Mouse (Mus musculus): ENCODE measurements around the gene Mitd1. TPM values are rescaled to one million over a fixed set of nuclear protein-coding genes. Genes with fewer than 3 reads are reported as not detected.

Gene Mitd1
- polyA plus RNA-seq, 1 experiment from 2014 or later = 12.3 TPM

DNA sequence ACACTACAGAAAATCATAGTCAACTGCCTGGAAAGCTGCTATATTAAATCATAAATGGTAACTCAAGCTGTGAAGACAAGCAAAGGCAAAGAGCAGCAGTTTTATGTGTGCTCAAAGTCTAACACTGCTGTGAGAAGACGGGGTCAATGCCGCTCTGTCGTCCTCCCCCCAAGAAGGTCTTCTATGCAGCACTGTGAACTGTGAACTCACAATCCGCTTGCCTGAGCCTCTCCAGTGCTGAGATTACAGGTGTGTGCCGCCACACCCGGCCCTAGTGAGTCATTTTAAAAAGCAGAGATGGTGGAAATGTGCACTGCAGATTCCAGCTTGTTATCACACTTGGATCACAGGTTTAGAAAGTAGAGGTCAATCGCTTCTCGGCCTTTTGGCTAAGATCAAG is 43.3 kb downstream of the Mitd1 start:
- WGBS = 79% methylated on average over 8 of the region's 8 CpGs
- Histone ChIP-seq H3K4me1 (ENCODE audit: control insufficient read depth in 2 of 2, insufficient read depth in 2 of 2, low read length in 2 of 2) (peaks cover 2 to 4% of the 10 kb centered on the region in 2 experiments; a peak in 2 of 4 replicates), H3K4me3 (ENCODE audit: control insufficient read depth in 1 of 2, insufficient read depth in 1 of 2, low read depth in 1 of 2, low read length in 2 of 2) (no peak overlapping the region), H3K9me3 (ENCODE audit: control insufficient read depth, low read length) (no peaks in the 10 kb centered on the region), H3K4me2 (ENCODE audit: low read length) (no peak overlapping the region), H3K27ac (replicated peaks in 1 of 2; ENCODE audit: control insufficient read depth in 1 of 2, insufficient read depth in 1 of 2, low read depth in 2 of 2, low read length in 2 of 2) (no peak overlapping the region), H3K27me3 (ENCODE audit: control insufficient read depth, insufficient read depth, low read length) (no peaks in the 10 kb centered on the region), H3K36me3 (ENCODE audit: control insufficient read depth, insufficient read depth, low read length) (no peaks in the 10 kb centered on the region), H3K9ac (ENCODE audit: low read length) (no peak overlapping the region)
- ATAC-seq (ENCODE audit: insufficient number of reproducible peaks, insufficient read depth, low FRiP score, low read depth) = no peak

DNA sequence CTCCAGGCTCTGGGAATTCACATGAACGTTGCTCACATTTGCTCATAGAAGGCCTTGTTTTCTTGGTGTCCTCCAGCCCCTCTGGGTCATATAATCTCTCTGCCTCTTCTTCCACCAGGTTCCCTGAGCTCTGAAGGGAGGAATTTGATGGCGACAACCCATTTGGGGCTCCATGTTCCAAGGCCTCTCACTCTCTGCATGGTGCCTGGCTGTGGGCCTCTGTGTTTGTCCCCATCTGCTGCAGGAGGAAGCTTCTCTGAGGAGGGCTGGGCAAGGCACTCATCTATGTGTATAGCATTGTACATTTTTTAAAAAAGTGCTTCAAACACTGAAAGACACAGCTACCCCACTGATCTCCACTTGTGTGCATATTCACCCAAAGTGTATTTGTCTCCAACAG is 58.5 kb downstream of the Mitd1 start:
- Histone ChIP-seq H3K4me3 (ENCODE audit: control insufficient read depth in 1 of 2, insufficient read depth in 1 of 2, low read depth in 1 of 2, low read length in 2 of 2) (no peak overlapping the region), H3K9me3 (ENCODE audit: control insufficient read depth, low read length) (no peaks in the 10 kb centered on the region), H3K9ac (ENCODE audit: low read length) (no peak overlapping the region), H3K4me2 (ENCODE audit: low read length) (no peak overlapping the region), H3K4me1 (ENCODE audit: control insufficient read depth in 2 of 2, insufficient read depth in 2 of 2, low read length in 2 of 2) (no peaks in the 10 kb centered on the region), H3K27ac (replicated peaks in 1 of 2; ENCODE audit: control insufficient read depth in 1 of 2, insufficient read depth in 1 of 2, low read depth in 2 of 2, low read length in 2 of 2) (no peak overlapping the region), H3K27me3 (ENCODE audit: control insufficient read depth, insufficient read depth, low read length) (no peaks in the 10 kb centered on the region), H3K36me3 (ENCODE audit: control insufficient read depth, insufficient read depth, low read length) (0 out of 2 replicates have a peak, but pooled peaks cover 10% of the 10 kb centered on the region)
- no peak for ATAC-seq (ENCODE audit: insufficient number of reproducible peaks, insufficient read depth, low FRiP score, low read depth)
- 35% methylated on average over 2 of the region's 2 CpGs for WGBS

Other genes with a start within 250 kb of the Mitd1 start
- gene 2010300C02Rik, start 170.3 kb downstream of the Mitd1 start, polyA plus RNA-seq (2014; fragmentation: Nextera tagmentation; extraction: Ambion mirVana) = 5.1 and 5.3 TPM in 2 replicates
- 4.2 and 4.4 TPM in 2 replicates for gene Tsga10, start 24.0 kb downstream of the Mitd1 start, polyA plus RNA-seq (2014; fragmentation: Nextera tagmentation; extraction: Ambion mirVana)
- 7.4 and 8.2 TPM in 2 replicates for gene Lipt1, start 18.7 kb downstream of the Mitd1 start, polyA plus RNA-seq (2014; fragmentation: Nextera tagmentation; extraction: Ambion mirVana)
- gene Mrpl30, start 66 bp upstream of the Mitd1 start, polyA plus RNA-seq (2014; fragmentation: Nextera tagmentation; extraction: Ambion mirVana) = 303 and 331 TPM in 2 replicates
- not detected in 2 replicates for gene Lyg2, start 26.1 kb upstream of the Mitd1 start, polyA plus RNA-seq (2014; fragmentation: Nextera tagmentation; extraction: Ambion mirVana)
- gene Lyg1, start 67.3 kb upstream of the Mitd1 start, polyA plus RNA-seq (2014; fragmentation: Nextera tagmentation; extraction: Ambion mirVana) = not detected in 2 replicates
- gene Txndc9, start 107.5 kb upstream of the Mitd1 start, polyA plus RNA-seq (2014; fragmentation: Nextera tagmentation; extraction: Ambion mirVana) = 97.9 and 107 TPM in 2 replicates
- 16.1 and 17.2 TPM in 2 replicates for gene Eif5b, start 107.6 kb upstream of the Mitd1 start, polyA plus RNA-seq (2014; fragmentation: Nextera tagmentation; extraction: Ambion mirVana)
- 19.2 and 20.3 TPM in 2 replicates for gene Rev1, start 239.4 kb upstream of the Mitd1 start, polyA plus RNA-seq (2014; fragmentation: Nextera tagmentation; extraction: Ambion mirVana)